Mouse (Mus musculus) heart, postnatal 0 days (tissue): Measurements from ENCODE around the gene Gtpbp3. TPM values are rescaled to one million over a fixed set of nuclear protein-coding genes. Genes with fewer than 3 reads are reported as not detected.
A peak's percentile ranks its signal among the peaks of the same experiment; 100 is the strongest.
"Not testable (repeated sequence)": the region's sequence is repeated elsewhere in the genome, so short reads cannot be mapped to it uniquely, and the experiment has no call there.

Experiments used
- ATAC-seq: fragments of 200-750 bp; cut with Nextera tagmentation; 2 replicates; pipeline ENCODE4 v1.8.0; 2017; ENCODE audit warnings: low read depth, moderate number of reproducible peaks, moderate library complexity; ENCODE audit not compliant: insufficient read depth
- DNase-seq: peaks from one replicate; pipeline ENCODE4 v3.0.0-alpha.2; 2016; ENCODE audit warnings: low spot score
- H3K27ac ChIP-seq: fragments of 300-500 bp; sonication (generic); 2 replicates; pipeline ENCODE4 v1.5.1; 2014; ENCODE audit warnings: low read depth, mild to moderate bottlenecking
- H3K27me3 ChIP-seq: fragments of 300-500 bp; sonication (generic); 2 replicates; pipeline ENCODE4 v1.6.1; 2014; ENCODE audit warnings: low read length, mixed read lengths; ENCODE audit not compliant: control insufficient read depth, insufficient read depth
- H3K36me3 ChIP-seq: fragments of 300-500 bp; sonication (generic); replicated peaks from 2 replicates; pipeline ENCODE4 v1.6.1; 2014; ENCODE audit warnings: low read length, mixed read lengths; ENCODE audit not compliant: control insufficient read depth, insufficient read depth
- H3K4me1 ChIP-seq: fragments of 300-500 bp; sonication (generic); 2 replicates; pipeline ENCODE4 v1.6.1; 2014; ENCODE audit warnings: antibody characterized with exemption; ENCODE audit not compliant: control insufficient read depth, insufficient read depth
- H3K4me2 ChIP-seq: fragments of 300-500 bp; sonication (generic); 2 replicates; pipeline ENCODE4 v1.6.1; 2014; ENCODE audit warnings: low read depth, mild to moderate bottlenecking, low read length, moderate library complexity
- H3K4me3 ChIP-seq: fragments of 300-500 bp; sonication (generic); 2 replicates; pipeline ENCODE4 v1.5.1; 2014; ENCODE audit warnings: low read depth, low read length
- H3K9ac ChIP-seq: fragments of 300-500 bp; sonication (generic); replicated peaks from 2 replicates; pipeline ENCODE4 v1.6.1; 2014; ENCODE audit warnings: low read depth, low read length, mixed read lengths
- H3K9me3 ChIP-seq: fragments of 300-500 bp; sonication (generic); replicated peaks from 2 replicates; pipeline ENCODE4 v1.6.1; 2016; ENCODE audit warnings: low read length; ENCODE audit not compliant: control insufficient read depth
- CTCF ChIP-seq: IDR thresholded peaks from 2 replicates; pipeline ENCODE4 v1.5.1; 2016; ENCODE audit warnings: antibody characterized with exemption, control low read depth, low read depth
- EP300 ChIP-seq: IDR thresholded peaks from 2 replicates; pipeline ENCODE4 v1.6.1; 2016; ENCODE audit warnings: antibody characterized with exemption, low read depth
- WGBS: fragments of 180-500 bp; shearing (Covaris S2); extraction: QIAGEN DNeasy Blood & Tissue Kit; methylation state at CpG from one replicate; pipeline ENCODE4 v1.1.7; 2014; 5-methylcytosine and 5-hydroxymethylcytosine counted together
- polyA plus RNA-seq: library from polyadenylated mRNA; unstranded; fragments of >200 nt; fragmentation: Nextera tagmentation; extraction: Ambion mirVana; gene quantifications from 2 replicates; pipeline ENCODE4 v1.2.1, GENCODE M21; 2015
- total RNA-seq: library from RNA; depleted of rRNA; stranded (reverse); fragments of >200 nt; gene quantifications from 2 replicates; pipeline ENCODE4 v1.2.3, GENCODE M21; 2014; ENCODE audit warnings: low replicate concordance

The Gtpbp3 gene
- total and polyA plus RNA-seq, 2 experiments from 2014 or later = 11.3 to 36.7 TPM

GRCm38 (mm10) chr8:71530735-71531467 is 43.0 kb downstream of the Gtpbp3 start:
- 63% methylated on average over 4 of the region's 12 CpGs for WGBS
- ATAC-seq = not testable (repeated sequence)
- H3K4me1 ChIP-seq = peaks cover 24% of the 10 kb centered on the region

GRCm38 (mm10) chr8:71534263-71534810 is 46.4 kb downstream of the Gtpbp3 start:
- WGBS = 44% methylated on average over 3 of the region's 3 CpGs
- no peaks in the 10 kb centered on the region; the same call in 1 of the 2 replicates for H3K36me3 ChIP-seq
- H3K4me2 ChIP-seq = no peak overlapping the region
- H3K27ac ChIP-seq = no peak overlapping the region
- peaks cover 10% of the 10 kb centered on the region; the same call in 1 of the 2 replicates for H3K4me1 ChIP-seq
- DNase-seq (no peak), ATAC-seq (no peak)
- no peaks in the 10 kb centered on the region for H3K9me3 ChIP-seq
- H3K9ac ChIP-seq = no peak overlapping the region
- H3K27me3 ChIP-seq = no peaks in the 10 kb centered on the region
- peak; percentile 11; the same call in 1 of the 2 replicates for TF ChIP-seq CTCF
- TF ChIP-seq EP300 = no peak
- H3K4me3 ChIP-seq = no peak overlapping the region

More at GRCm38 (mm10) chr8:71530735-71531467, 43.0 kb downstream of the Gtpbp3 start:
- not testable (repeated sequence) for H3K27ac ChIP-seq, H3K9ac ChIP-seq, DNase-seq, H3K4me3 ChIP-seq, H3K36me3 ChIP-seq, H3K27me3 ChIP-seq, H3K4me2 ChIP-seq, H3K9me3 ChIP-seq
- TF ChIP-seq CTCF = peak; percentile 26; the same call in 1 of the 2 replicates

- ATAC-seq (no peak), DNase-seq (no peak)
- Histone ChIP-seq H3K4me2 (peak overlapping the region; percentile 69), H3K9me3 (no peaks in the 10 kb centered on the region), H3K9ac (peak overlapping the region; percentile 56; the same call in 1 of the 2 replicates), H3K27me3 (no peaks in the 10 kb centered on the region), H3K4me3 (peak overlapping the region; percentile 58), H3K27ac (no peak overlapping the region), H3K4me1 (peaks cover 10% of the 10 kb centered on the region; the same call in 1 of the 2 replicates), H3K36me3 (no peaks in the 10 kb centered on the region; the same call in 1 of the 2 replicates)
- TF ChIP-seq EP300 (no peak), CTCF (no peak)
- 68% methylated on average over 5 of the region's 5 CpGs for WGBS
These were observed 47.8 kb downstream of the Gtpbp3 start for GRCm38 (mm10) chr8:71535663-71536062.

- Histone ChIP-seq H3K27me3 (no peaks in the 10 kb centered on the region), H3K9ac (peak within 1 kb of the TSS; percentile 56), H3K4me2 (peak within 1 kb of the TSS; percentile 69), H3K4me1 (peaks cover 10% of the 10 kb centered on the region; the same call in 1 of the 2 replicates), H3K36me3 (no peaks in the 10 kb centered on the region; the same call in 1 of the 2 replicates), H3K27ac (peak within 1 kb of the TSS; percentile 77), H3K9me3 (no peaks in the 10 kb centered on the region), H3K4me3 (peak within 1 kb of the TSS; percentile 58)
- DNase-seq (peak; percentile 93), ATAC-seq (peak; percentile 90)
- TF ChIP-seq EP300 (no peak; the same call in 1 of the 2 replicates), CTCF (no peak)
- 3% methylated on average over 37 of the region's 37 CpGs for WGBS
These were observed 49.3 kb downstream of the Gtpbp3 start, which contains the start of gene Bst2 for GRCm38 (mm10) chr8:71537028-71537867. TSS of gene Bst2 (minus strand) at chr8:71537456.

- peak; percentile 100 for DNase-seq
- Histone ChIP-seq H3K27ac (peak within 1 kb of the TSS; percentile 21; the same call in 1 of the 2 replicates), H3K9ac (peak within 1 kb of the TSS; percentile 58), H3K4me1 (peaks cover 10% of the 10 kb centered on the region; the same call in 1 of the 2 replicates), H3K27me3 (no peaks in the 10 kb centered on the region), H3K4me2 (peak within 1 kb of the TSS; percentile 79), H3K36me3 (peaks cover 26% of the 10 kb centered on the region), H3K4me3 (peak within 1 kb of the TSS; percentile 69), H3K9me3 (no peaks in the 10 kb centered on the region)
- under 1% methylated on average over 53 of the region's 55 CpGs for WGBS
- peak; percentile 97 for ATAC-seq
- no peak for TF ChIP-seq CTCF
- peak; percentile 40; the same call in 1 of the 2 replicates for TF ChIP-seq EP300
These were observed 54.9 kb downstream of the Gtpbp3 start, which contains the start of gene Mvb12a for GRCm38 (mm10) chr8:71542632-71543343. TSS of gene Mvb12a (plus strand) at chr8:71542922.
